Mouse (Mus musculus) T-helper 2 cell (primary cell): ENCODE measurements at regions not wholly inside any gene's neighbourhood (a gene's known extent, or its start where the extent isn't known, plus 50 kb on each side); places are given as distances from the start of the nearest gene placed in this dataset.
"Not testable (repeated sequence)": the region's sequence is repeated elsewhere in the genome, so short reads cannot be mapped to it uniquely, and the experiment has no call there.

Experiments
- in situ Hi-C: fragments of 300-600 bp; cut with MboI, MseI; formaldehyde crosslinking; loops from one replicate; pipeline ENCODE4 v1.15.1; 2025; ENCODE audit warnings: high pct_unique_total_duplicates

DNA sequence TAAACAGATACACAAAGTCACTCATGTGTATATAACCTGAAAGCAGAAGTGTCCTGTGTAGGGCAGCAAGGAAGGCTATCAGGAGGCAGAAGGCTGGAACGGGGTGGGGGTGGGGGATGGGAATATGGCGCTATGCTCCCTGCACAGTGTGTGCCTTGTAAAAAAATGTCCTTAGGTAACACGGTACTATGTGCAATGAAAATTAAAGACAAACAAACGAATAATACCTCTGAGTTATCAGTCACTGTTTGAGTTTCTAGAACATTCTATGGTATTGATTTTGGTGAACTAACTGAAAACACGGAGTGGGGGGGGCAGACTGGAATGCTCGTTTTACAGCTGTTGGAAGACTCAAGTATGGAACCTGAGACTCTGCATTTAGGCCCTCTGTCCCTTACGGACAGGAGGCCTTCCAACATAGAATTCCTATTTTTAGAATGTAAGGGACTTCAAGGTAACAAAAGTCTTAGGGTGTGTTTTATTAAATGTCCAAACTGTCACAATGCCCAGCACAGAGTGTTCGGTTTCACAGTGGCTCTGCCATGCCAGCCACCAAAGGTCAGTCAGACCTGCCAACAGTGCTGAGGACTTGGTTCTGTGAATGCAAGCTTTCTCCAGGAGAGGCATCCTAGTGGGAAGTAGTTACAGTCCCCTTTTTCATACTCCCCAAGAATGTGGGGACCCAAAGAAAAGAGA lies 240.6 kb downstream of the Ano6 start:
- in situ Hi-C loops = no loop called here

DNA sequence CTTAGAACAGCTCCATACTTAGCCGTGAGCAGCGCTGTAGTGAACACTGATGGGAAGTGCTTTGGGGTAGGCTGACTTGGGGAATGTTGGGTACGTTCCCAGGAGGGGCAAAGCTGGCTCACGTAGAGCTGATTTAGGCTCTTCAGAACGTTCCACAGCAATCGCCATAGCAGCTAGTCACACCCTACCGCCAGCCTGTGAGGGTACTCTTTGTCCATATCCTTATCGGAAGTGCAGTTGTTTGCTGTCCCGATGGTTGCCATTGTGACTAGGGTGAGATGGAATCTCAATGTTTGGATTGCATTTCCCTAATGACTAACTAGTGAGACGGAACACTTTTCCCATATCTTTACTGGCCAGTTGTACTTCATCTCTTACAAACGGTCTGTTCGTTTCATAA lies 244.6 kb downstream of the Ano6 start:
- in situ Hi-C loops = no loop called here

DNA sequence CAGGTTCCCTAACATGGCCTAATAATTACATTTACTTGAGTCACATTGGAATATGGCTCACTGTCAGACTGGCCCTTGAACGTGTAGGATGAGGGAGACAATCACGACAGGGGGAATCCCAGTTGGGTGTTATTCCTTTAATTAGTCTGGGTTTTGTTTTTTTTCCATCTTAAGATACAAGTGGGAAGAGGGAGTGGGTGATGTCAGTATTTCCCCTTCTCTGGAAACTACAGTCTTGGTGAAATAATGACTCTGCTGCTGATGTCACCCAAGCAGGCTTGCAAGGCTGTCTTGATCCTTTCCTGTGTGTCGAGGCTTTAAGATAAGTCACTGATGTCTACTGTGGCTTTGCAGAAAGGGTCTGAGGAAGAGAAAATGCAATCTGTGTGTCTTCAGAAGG lies 241.8 kb upstream of the Arid2 start:
- in situ Hi-C loops = no loop called here

DNA sequence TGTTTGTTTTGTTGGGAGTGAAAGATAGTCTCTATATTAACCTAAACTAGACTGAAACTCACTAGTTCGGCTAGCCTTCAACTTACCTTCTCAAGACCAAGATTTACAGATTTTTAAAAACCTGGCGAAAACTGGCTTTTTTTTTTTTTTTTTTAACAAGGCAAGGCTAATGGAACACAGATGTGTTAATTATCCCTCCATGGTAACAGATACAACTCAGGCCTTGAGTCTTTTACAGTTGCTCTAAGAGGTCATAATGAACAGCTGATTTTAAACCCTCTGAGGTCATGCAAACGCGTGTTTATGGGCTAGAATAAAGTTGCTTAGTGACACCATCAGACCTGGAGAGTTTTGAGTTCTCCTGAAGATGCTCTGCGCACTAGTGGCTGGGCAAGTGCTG lies 240.7 kb upstream of the Arid2 start:
- in situ Hi-C loops = no loop called here

DNA sequence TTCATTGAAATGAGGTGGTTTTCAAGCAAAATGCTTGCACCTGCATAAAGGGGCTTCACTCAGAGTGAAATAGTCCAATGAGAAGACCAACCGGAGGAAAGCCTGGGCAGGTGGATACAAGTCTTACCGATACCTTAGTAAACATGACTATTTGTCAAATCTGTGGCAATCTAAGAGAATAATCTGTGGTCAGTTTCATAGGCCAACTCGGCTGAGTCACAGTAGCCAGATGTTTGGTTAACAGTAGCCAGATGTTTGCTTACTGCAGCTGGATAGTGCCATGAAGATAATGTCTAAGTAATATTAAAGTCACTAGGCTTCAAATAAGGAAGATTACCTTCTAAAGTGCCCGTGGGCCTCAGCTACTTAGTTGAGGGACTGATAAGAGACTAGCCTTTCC lies 236.9 kb upstream of the Arid2 start:
- in situ Hi-C loops = no loop called here

DNA sequence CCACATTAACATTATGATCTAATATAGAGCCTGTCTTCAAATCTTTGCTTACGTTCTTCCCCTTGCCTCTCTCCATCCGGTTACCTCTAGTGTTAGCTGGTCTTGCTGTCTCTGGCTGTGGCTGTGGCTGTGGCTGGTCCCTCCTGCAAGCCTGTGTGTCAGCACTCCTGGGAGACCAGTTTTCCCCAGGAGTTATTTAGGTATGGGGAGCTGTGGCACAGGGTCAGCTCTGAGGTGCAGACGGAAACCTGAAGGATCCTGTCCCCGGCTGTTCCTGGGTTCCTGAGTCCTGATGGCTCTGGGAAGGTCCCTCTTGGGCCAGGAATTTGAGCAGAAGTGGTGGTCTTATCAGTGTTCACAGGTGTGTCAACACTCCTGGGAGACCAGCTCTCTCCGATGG lies 234.7 kb upstream of the Arid2 start:
- in situ Hi-C loops = no loop called here

DNA sequence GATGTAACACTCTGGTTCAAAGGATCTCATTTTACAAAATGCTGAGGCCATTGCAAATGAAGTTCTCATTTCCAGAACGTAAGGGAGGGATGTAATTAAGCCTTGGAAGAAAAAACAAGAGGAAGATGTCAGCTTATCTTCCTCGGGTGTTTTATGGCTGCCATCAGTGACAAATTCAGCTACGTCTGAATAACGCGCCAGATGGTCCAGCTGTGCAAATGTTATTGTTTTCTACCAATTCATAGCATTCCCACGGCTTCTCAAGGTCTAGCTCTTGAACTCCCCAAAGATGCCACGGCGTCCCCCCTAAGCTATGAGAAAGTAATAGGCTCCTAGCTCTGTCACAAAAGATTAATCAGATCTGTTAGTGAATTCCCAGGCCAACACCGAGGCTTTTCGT lies 232.0 kb upstream of the Arid2 start:
- in situ Hi-C loops = no loop called here

DNA sequence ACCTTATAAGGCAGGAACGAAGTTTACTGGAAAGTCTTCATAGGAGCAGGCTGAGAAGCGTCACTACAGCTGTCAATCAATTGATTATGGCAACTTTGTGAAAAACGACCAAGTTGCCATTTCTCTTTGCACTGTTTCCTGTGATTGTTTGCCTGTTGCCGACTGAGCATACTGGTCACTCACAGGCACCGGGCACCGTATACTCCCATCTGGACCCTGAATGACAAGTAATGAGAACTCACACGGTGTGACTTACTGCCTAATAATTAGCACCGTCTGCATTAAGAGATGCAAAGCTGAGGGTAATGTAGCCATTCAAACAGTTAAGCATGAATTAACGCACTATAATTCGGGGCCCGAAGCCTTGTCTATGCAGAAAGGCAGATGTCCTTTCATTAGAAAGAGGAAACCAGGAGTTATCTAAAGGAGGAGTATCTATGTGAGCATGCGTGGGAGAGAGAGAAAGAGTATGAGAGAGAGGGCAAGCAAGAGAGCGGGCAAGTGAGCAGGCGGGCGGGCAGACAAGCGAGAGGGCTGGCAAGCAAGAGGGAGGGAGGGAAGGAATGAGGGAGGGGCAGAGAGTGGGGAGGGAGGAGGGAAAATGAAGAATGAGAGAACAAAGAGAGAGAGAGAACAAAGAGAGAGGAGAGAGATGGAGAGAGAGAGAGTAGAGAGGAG lies 231.4 kb upstream of the Arid2 start:
- in situ Hi-C loops = no loop called here

DNA sequence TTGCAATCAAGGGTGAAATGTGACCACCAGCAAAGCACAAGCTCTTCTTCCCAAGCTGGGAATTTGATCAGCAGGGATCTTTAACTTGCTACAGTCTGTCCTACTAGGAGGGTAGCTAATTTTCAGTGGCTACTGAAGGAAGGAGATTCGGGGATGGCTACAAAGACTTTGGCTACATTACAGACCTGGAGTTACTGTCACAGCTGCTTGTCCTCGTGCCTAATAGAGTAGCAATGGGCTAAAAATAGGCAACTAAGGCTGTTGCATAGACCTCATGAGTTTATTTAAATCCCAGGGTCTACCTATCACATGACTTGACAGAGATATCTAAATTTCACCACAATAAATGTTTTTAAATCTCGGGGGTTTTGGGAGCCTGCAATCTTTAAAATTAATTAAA lies 227.7 kb upstream of the Arid2 start:
- in situ Hi-C loops = loop anchor here (10.0 kb wide), 1 partner anchor 865 kb away; no protein-coding TSS in a partner anchor

DNA sequence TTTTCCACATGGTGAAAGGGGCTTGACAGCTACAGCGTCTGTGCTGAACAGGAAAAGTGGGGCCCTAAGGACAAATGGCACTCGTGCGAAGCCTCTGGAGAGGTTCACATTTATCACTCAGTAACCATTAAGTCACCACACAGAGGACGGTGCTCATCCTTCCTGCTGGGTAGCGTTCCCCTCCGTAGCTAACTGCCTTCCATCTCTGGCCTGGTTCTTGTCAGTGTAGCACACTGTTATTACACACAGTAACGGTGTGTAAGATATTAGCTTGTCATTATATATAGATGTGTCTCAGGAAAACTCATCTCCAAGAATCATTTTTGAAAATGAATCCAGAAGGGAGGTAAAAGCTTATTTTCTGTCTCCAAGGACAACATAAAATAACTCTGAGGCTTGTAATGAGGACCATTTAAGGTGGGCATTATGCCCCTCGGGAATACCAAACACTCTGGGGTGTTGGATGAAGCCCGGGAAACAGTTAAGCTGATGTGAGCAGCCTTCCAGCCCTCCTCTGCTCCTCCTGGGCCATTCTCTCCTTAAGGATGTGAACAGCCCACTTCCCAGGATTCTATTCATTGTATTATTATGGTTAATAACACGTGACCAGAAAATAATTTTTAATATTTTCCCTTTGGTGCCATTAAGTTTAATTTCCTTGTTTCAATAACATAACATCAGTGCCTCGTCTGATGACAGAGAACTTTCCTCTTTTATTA lies 222.7 kb upstream of the Arid2 start:
- in situ Hi-C loops = loop anchor here (10.0 kb wide), 1 partner anchor 860 kb away; no protein-coding TSS in a partner anchor

DNA sequence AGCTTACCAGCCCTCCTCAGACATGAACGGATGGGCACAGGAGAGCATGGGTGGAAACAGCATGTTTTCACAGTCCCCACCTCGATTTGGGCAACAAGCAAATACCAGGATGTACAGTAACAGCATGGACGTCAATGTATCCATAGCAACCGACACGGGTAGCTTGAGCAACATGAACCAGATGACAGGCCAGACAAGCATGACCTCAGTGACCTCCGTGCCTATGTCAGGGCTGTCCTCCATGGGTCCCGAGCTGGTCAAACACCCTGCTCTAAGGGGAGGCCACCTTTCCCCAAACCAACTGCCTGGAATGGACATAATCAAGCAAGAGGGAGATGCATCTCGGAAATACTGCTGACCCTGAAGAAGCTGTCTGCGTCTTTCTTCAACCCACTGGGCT lies 211.7 kb upstream of the Arid2 start:
- in situ Hi-C loops = no loop called here

DNA sequence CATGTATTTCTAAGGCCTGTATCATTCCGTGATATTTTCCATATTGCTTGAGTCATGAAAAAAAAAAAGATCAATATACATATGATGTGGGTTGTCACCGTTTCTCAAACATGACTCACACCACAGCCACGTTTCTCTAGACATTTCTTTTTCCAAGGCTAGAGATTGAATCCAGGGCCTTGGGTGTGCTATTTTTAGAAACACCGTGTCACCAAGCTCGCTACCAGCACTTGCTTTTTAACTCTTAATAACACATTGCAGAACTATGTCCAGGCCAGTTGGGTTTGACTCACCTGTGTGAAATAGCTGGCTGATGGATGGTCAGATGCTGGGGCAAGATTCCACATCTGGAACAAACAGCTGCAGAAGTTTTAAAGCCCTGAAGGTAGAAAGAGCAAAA lies 209.6 kb upstream of the Arid2 start:
- in situ Hi-C loops = no loop called here

DNA sequence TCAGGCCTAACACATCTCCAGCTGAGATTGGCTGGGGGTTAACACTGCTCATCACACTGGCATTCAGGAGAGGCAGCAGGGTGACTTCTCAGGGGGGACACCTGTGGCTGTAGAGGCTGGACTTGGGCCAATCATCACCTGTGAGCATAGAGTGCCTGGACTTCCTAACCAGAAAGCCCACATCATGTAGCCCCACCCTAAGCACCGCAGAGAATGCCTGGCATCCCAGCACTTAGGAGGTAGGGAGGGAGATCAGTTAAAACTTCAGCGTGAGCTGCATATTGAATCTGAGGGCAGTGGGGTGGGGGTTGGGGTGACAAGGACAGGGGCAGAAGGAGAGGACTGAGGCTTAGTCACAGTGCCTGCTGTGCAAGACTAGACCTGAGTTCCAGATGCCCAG lies 208.7 kb upstream of the Arid2 start:
- in situ Hi-C loops = no loop called here

DNA sequence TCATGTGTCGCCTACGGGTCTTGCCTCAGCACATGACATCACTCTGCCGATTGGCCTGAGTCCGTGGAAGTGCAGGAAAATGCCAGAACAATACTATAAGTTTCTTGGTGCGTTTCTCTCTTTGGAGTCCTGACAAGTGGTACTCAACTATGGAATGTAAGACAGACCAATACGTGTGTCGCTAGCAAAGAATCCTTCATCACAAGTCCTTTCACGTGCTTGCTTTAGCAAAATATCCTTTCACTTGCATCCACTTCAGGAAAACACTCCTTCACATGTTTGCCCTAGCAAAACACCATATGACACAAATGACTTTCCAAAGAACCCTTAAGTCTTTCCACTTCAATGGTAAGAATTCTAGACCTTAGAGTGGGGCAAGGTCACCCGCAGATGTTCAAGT lies 197.6 kb upstream of the Arid2 start:
- in situ Hi-C loops = no loop called here

DNA sequence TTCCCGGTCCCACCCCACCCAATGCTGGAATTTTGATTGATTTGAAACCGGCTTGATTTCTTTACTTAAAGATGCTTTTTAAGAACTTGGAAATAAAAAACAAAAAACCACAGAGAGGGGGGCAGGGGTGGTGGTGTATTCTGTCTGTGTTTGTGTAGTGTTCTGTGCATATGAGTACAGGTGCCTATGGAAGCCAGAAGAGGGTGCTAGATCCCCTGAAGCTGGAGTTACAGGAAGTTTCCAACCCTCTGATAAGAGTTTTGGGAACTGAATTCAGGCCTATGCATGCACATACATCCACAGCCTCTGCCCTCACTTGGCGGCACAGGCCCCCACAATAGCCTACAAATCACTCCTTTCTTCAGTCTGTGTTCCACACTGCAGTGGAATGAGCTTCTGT lies 190.9 kb upstream of the Arid2 start:
- in situ Hi-C loops = no loop called here

DNA sequence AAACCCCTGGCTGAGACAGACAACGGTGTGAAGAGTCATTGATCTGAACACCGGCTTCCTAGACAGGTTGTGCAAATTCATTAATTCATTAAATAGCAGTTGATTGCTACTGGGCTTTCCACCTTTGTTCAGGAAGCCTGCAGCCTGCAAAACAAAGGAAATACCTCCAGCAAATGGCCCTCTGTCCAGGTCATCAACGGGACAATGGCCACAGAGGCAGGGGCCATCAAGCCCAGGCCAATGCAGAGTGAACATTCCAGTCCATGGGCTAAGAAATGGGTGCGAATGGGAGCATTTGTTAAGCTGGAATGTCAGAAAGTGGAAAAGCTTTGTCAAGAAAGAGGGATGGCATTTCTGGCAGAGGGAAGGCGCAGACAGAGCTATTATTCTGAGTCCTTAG lies 188.5 kb upstream of the Arid2 start:
- in situ Hi-C loops = no loop called here

DNA sequence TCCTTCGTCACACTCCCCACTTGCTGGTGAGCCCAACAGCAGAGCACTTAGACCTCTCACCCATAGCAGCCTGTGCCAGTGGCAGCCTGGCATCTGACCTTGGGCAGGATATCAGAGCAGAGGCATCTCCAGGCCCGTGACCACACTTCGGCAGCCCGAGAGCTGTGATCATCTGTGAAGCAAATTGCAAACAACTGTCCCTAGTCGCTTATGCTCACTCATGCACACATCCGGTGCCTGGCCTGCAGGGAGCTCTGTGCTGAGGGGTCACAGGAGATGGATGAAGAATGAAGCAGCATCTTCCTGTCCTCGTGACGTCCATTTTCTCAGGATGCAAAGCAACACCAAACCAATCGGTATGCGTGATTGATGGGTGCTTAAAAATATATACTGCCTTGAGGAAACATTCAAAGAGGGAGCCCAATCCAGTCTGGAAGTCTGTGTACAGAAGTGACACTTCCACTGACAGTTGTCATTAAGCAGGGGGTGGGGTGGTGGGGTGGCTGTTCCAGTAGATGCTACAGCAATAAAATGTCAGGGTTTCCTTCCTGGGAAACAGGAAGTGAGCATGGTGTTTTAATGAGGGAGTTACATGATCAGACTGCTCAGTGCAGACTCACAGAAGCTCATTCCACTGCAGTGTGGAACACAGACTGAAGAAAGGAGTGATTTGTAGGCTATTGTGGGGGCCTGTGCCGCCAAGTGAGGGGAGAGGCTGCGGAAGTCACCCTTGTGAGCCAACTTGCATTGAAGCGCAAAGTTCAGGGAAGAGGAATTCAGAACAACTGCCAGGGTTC lies 187.3 kb upstream of the Arid2 start:
- in situ Hi-C loops = not testable (repeated sequence)

DNA sequence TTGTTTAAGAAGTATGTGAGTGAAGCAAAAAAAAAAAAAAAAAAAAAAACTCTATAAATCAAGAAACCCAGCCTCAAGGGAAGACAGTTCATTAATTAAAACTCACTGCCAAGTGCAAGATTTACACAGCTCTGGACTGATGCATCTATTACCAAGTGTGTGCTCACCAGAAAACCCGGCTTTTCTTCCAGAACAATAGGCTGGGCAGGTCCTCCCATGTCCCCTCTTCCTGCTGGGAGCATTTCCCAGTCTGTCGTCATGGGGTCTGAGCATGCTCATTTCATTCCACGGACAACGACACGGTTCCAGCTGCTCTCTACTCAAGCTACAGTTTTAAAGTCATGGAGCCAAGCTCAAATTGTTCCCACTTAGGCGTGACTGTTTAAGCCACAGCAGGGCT lies 183.6 kb upstream of the Arid2 start:
- in situ Hi-C loops = no loop called here

DNA sequence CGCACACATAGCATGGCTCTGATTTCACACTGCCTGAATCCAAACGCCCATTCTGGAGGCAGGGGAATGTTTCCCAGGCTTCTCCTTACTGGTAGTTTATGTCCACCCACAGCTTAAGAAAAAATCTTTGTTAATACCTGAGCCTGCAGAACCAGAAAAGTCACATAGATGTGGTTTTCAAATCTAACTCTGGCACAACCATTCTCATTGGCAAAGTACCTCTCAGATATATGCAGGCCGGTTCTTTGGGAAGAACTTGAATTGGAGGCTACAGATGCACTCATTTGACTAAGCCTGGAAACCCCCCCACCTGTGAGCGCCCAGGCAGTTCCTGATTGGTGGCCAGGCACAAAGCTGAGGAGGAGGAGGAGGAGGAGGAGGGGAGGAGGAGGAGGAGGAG lies 179.8 kb upstream of the Arid2 start:
- in situ Hi-C loops = no loop called here

DNA sequence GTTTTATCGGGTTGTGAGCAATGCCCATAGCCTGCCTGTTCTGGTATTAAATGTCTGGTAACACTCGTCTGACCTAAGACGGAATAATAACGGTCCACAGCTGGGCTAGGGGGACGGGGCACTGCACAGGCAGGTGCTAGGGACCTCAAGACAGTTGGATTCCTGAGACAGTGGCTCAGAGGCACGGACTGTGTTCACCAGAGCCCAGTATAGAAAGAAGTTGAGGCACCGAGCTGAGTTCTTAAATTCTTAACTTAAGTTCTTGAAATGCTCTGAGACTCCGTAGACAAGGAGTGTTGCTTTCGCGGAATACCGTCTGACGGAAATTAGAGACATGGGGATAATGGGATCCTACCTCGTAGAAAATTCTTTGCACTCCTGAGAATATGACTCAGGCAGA lies 174.2 kb upstream of the Arid2 start:
- in situ Hi-C loops = no loop called here

DNA sequence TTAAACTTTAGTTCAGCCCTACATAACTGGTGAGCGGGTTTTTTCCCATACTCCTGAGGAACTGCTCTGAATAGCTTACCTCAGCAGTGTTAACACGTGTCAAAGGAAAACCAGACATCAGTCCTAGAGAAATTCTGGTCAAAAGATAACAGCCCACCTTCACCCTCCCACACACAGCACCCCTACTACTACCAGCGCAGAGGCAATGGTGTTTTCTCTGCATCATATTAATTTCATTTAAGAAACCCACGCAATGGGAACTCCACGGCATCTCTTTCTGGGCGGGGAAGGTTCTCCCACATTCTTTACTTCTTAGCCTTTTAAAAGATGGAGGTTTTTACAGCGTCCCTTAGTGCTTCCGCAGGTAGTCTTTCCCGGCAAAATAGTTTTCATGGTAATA lies 172.7 kb upstream of the Arid2 start:
- in situ Hi-C loops = no loop called here

DNA sequence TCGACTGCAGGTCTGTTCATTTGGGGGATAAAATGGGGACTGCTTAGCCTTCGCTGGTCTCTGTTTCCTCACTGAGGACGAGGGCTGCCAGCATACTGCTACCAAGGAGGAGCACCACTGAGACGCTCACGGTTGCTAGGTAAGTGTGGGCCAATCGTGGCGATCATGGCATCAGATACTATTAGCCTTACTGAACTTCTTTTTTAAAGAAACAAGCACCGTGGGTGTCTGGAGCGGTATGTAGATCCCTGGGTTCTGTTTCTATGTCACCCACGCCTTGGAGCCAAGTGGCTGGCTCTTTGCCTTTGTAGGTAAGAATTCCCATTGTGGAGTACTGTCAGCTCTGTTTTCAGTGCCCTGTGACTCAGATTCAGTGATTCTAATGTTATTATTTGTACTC lies 172.1 kb upstream of the Arid2 start:
- in situ Hi-C loops = no loop called here
